Mouse (Mus musculus) embryo, embryonic 10.5 days (tissue): ENCODE measurements around the gene Rph3al.

ENCODE experiments used
- DNase-seq: peaks from one replicate; pipeline ENCODE4 v3.0.0-alpha.2; 2015; ENCODE audit warnings: low spot score

The Rph3al gene

GRCm38 (mm10) chr11:75906556-75906955 lies 31.7 kb downstream of the Rph3al start:
- no peak for DNase-seq

GRCm38 (mm10) chr11:75904982-75905381 lies 33.2 kb downstream of the Rph3al start:
- DNase-seq: no peak

- peak; percentile 51 for DNase-seq
These were observed 33.7 kb downstream of the Rph3al start for GRCm38 (mm10) chr11:75904501-75904900.

GRCm38 (mm10) chr11:75903486-75903885 lies 34.7 kb downstream of the Rph3al start:
- peak; percentile 48 for DNase-seq

GRCm38 (mm10) chr11:75901339-75901738 lies 36.9 kb downstream of the Rph3al start:
- DNase-seq: no peak

GRCm38 (mm10) chr11:75899676-75900075 lies 38.6 kb downstream of the Rph3al start:
- no peak for DNase-seq

GRCm38 (mm10) chr11:75898532-75898931 lies 39.7 kb downstream of the Rph3al start:
- DNase-seq: no peak

- no peak for DNase-seq
These were observed 43.3 kb downstream of the Rph3al start for GRCm38 (mm10) chr11:75894791-75895420.

GRCm38 (mm10) chr11:75893956-75894355 lies 44.3 kb downstream of the Rph3al start:
- DNase-seq: no peak

GRCm38 (mm10) chr11:75887349-75887748 lies 50.9 kb downstream of the Rph3al start:
- DNase-seq: no peak

- DNase-seq: no peak
These were observed 57.0 kb downstream of the Rph3al start for GRCm38 (mm10) chr11:75881234-75881633.

GRCm38 (mm10) chr11:75880064-75880463 lies 58.2 kb downstream of the Rph3al start:
- no peak for DNase-seq

GRCm38 (mm10) chr11:75878460-75878859 lies 59.8 kb downstream of the Rph3al start:
- DNase-seq: no peak

- no peak for DNase-seq
These were observed 62.0 kb downstream of the Rph3al start for GRCm38 (mm10) chr11:75876043-75876780.

GRCm38 (mm10) chr11:75871688-75872087 lies 66.5 kb downstream of the Rph3al start:
- DNase-seq: no peak

GRCm38 (mm10) chr11:75870947-75871346 lies 67.3 kb downstream of the Rph3al start:
- DNase-seq: no peak

GRCm38 (mm10) chr11:75870386-75870785 lies 67.8 kb downstream of the Rph3al start:
- no peak for DNase-seq

- DNase-seq: no peak
These were observed 68.3 kb downstream of the Rph3al start for GRCm38 (mm10) chr11:75869898-75870297.

- no peak for DNase-seq
These were observed 71.4 kb downstream of the Rph3al start for GRCm38 (mm10) chr11:75866861-75867260.

GRCm38 (mm10) chr11:75865859-75866258 lies 72.4 kb downstream of the Rph3al start:
- DNase-seq: no peak

GRCm38 (mm10) chr11:75865253-75865619 lies 73.0 kb downstream of the Rph3al start:
- no peak for DNase-seq

GRCm38 (mm10) chr11:75864529-75865252 lies 73.5 kb downstream of the Rph3al start:
- no peak for DNase-seq

GRCm38 (mm10) chr11:75862466-75862865 lies 75.8 kb downstream of the Rph3al start:
- no peak for DNase-seq
